ENCODE assay signal across 24 mouse cellular contexts in the genomic region with DNA sequence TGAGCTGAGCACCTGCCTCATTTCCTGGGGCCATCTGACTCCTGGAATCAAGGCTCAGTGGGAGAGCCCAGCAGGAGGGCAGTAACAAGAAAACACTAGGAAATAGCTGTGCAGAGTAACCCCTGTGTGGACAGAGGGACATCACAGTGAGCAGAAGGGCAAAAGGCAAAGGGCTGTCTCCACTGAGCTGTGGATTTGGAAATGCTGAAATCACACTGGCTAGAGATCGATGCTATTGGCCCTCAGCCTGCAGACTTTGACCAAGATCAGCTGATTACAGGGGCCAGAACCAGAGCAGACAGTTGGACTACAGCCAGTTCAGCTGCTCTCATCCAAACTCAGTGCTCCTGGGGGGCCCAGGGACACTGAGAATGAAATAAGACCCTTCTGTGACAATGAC. TPM values are rescaled to one million over a fixed set of nuclear protein-coding genes. Genes with fewer than 3 reads are reported as not detected.
DNase-seq lines count a peak whose midpoint lies in the region; ATAC-seq and TF ChIP-seq lines count a peak whose summit lies in the region.
"Had no signal": no experiment of that assay in that cellular context is flagged by ENCODE, and none has a peak within 500 bp of the region (broad histone marks: within the 10 kb centered on the region; RNA-seq: fewer than 3 reads in every experiment).

No protein-coding gene starts in this region.

- no peaks in the 10 kb centered on the region for H3K4me1 ChIP-seq in kidney, embryonic 16.5 days (ENCODE audit: insufficient read depth, low read length)
- no peaks in the 10 kb centered on the region for H3K4me1 ChIP-seq in liver, embryonic 12.5 days
- H3K4me1 ChIP-seq in stomach, embryonic 16.5 days (ENCODE audit: control insufficient read depth, insufficient read depth, low read length), result no peaks in the 10 kb centered on the region
- H3K4me1 ChIP-seq in midbrain, postnatal 0 days (ENCODE audit: insufficient read depth, low read length), result no peaks in the 10 kb centered on the region
- H3K4me1 ChIP-seq: embryonic facial prominence, embryonic 12.5 days; hindbrain, embryonic 15.5 days; limb, embryonic 10.5 days had no signal

- H3K9me3 ChIP-seq in kidney, embryonic 16.5 days (ENCODE audit: low read length), result no peaks in the 10 kb centered on the region
- H3K9me3 ChIP-seq in liver, embryonic 12.5 days (replicated peaks), result no peaks in the 10 kb centered on the region
- H3K9me3 ChIP-seq in stomach, embryonic 16.5 days (replicated peaks; ENCODE audit: control insufficient read depth, low read length), result no peaks in the 10 kb centered on the region
- H3K9me3 ChIP-seq in midbrain, postnatal 0 days (ENCODE audit: low read length), result no peaks in the 10 kb centered on the region
- H3K9me3 ChIP-seq: embryonic facial prominence, embryonic 12.5 days; hindbrain, embryonic 15.5 days; limb, embryonic 10.5 days had no signal

- H3K4me3 ChIP-seq in kidney, embryonic 16.5 days (ENCODE audit: low read length), result no peak overlapping the region
- no peak overlapping the region for H3K4me3 ChIP-seq in liver, embryonic 12.5 days
- no peak overlapping the region for H3K4me3 ChIP-seq in stomach, embryonic 16.5 days (replicated peaks; ENCODE audit: low read length)
- no peak overlapping the region for H3K4me3 ChIP-seq in midbrain, postnatal 0 days (ENCODE audit: low read depth, low read length)
- H3K4me3 ChIP-seq: embryonic facial prominence, embryonic 12.5 days; hindbrain, embryonic 15.5 days; limb, embryonic 10.5 days had no signal

- H3K36me3 ChIP-seq in kidney, embryonic 16.5 days (ENCODE audit: insufficient read depth, low read length), result peaks cover 2% of the 10 kb centered on the region; the same call in 1 of the 2 replicates
- peaks cover 12% of the 10 kb centered on the region; the same call in 1 of the 2 replicates for H3K36me3 ChIP-seq in liver, embryonic 12.5 days
- peaks cover 4% of the 10 kb centered on the region; the same call in 1 of the 2 replicates for H3K36me3 ChIP-seq in stomach, embryonic 16.5 days (ENCODE audit: control insufficient read depth, insufficient read depth, low read length)
- peaks cover 6% of the 10 kb centered on the region; the same call in 1 of the 2 replicates for H3K36me3 ChIP-seq in midbrain, postnatal 0 days (ENCODE audit: insufficient read depth, low read length)

- no peak overlapping the region for H3K9ac ChIP-seq in kidney, embryonic 16.5 days (replicated peaks; ENCODE audit: low read length)
- H3K9ac ChIP-seq in liver, embryonic 12.5 days, result no peak overlapping the region
- H3K9ac ChIP-seq in stomach, embryonic 16.5 days (ENCODE audit: low read length), result no peak overlapping the region
- no peak overlapping the region for H3K9ac ChIP-seq in midbrain, postnatal 0 days (replicated peaks; ENCODE audit: low read length, poor library complexity, severe bottlenecking)
- H3K9ac ChIP-seq: embryonic facial prominence, embryonic 12.5 days; hindbrain, embryonic 15.5 days; lung, embryonic 14.5 days had no signal

- no peak overlapping the region for H3K27ac ChIP-seq in kidney, embryonic 16.5 days (ENCODE audit: low read length)
- H3K27ac ChIP-seq in liver, embryonic 12.5 days, result 0 out of 2 replicates have a peak overlapping the region, but pooled peaks have one; percentile 23
- H3K27ac ChIP-seq in stomach, embryonic 16.5 days (ENCODE audit: low read length), result no peak overlapping the region
- no peak overlapping the region for H3K27ac ChIP-seq in midbrain, postnatal 0 days (ENCODE audit: low read depth, low read length)
- H3K27ac ChIP-seq: embryonic facial prominence, embryonic 12.5 days; hindbrain, embryonic 15.5 days; kidney, postnatal 0 days; limb, embryonic 10.5 days had no signal

- DNase-seq in kidney, adult 8-10 months, result peak; percentile 82 to 87
- DNase-seq in kidney, postnatal 10 days, result peak; percentile 39
- DNase-seq in midbrain, postnatal 0 days (ENCODE audit: low spot score), result no peak
- DNase-seq in left cerebral cortex, adult 18-20 months (ENCODE audit: low spot score in 2 of 2), result no peak
- DNase-seq in urinary bladder, adult 2 months (ENCODE audit: low spot score), result no peak
- DNase-seq: adrenal gland, adult 2 months; cerebellum, adult 9-11 months; heart, postnatal 36 days; layer of hippocampus, adult 9-11 months; lung, embryonic 14.5 days; lung, postnatal 36 days; right cerebral cortex, postnatal 25 days; thymus, postnatal 36 days had no signal

- no peaks in the 10 kb centered on the region for H3K27me3 ChIP-seq in kidney, embryonic 16.5 days (ENCODE audit: insufficient read depth, low read length)
- H3K27me3 ChIP-seq in liver, embryonic 12.5 days (replicated peaks), result no peaks in the 10 kb centered on the region
- H3K27me3 ChIP-seq in stomach, embryonic 16.5 days (ENCODE audit: control insufficient read depth, insufficient read depth, low read length), result no peaks in the 10 kb centered on the region
- no peaks in the 10 kb centered on the region for H3K27me3 ChIP-seq in midbrain, postnatal 0 days (ENCODE audit: insufficient read depth, low read length)
- H3K27me3 ChIP-seq: embryonic facial prominence, embryonic 12.5 days; hindbrain, embryonic 15.5 days had no signal

- 89% methylated on average over 1 of the region's 1 CpGs for WGBS in kidney, embryonic 16.5 days
- 76% methylated on average over 1 of the region's 1 CpGs for WGBS in liver, embryonic 12.5 days (ENCODE audit: insufficient replicate concordance)
- 70% methylated on average over 1 of the region's 1 CpGs for WGBS in stomach, embryonic 16.5 days
- WGBS in midbrain, postnatal 0 days, result 75% methylated on average over 1 of the region's 1 CpGs

- no peak overlapping the region for H3K4me2 ChIP-seq in kidney, embryonic 16.5 days (replicated peaks; ENCODE audit: low read depth, low read length)
- no peak overlapping the region for H3K4me2 ChIP-seq in liver, embryonic 12.5 days
- no peak overlapping the region for H3K4me2 ChIP-seq in stomach, embryonic 16.5 days (ENCODE audit: low read depth, low read length)
- no peak overlapping the region for H3K4me2 ChIP-seq in midbrain, postnatal 0 days (ENCODE audit: low read depth, low read length, poor library complexity, severe bottlenecking)
- H3K4me2 ChIP-seq: embryonic facial prominence, embryonic 12.5 days; hindbrain, embryonic 15.5 days; lung, embryonic 14.5 days had no signal

- TF ChIP-seq CTCF in midbrain, postnatal 0 days (IDR thresholded peaks at IDR 0.05), result no peak

- ATAC-seq in kidney, embryonic 16.5 days (ENCODE audit: low FRiP score, low TSS enrichment), result no peak
- ATAC-seq in liver, embryonic 12.5 days, result peak; percentile 78
- ATAC-seq in stomach, embryonic 16.5 days (ENCODE audit: insufficient read depth, low FRiP score), result 0 out of 2 replicates have a peak, but pooled peaks have one; percentile 13
- ATAC-seq in midbrain, postnatal 0 days (ENCODE audit: low FRiP score), result no peak
- ATAC-seq: midbrain, embryonic 16.5 days had no signal

RNA-seq across cellular contexts. Expression of a gene that starts 21.4 kb away (rescaled TPM):
- polyA plus RNA-seq in kidney, embryonic 16.5 days (2015; fragmentation: Nextera tagmentation; extraction: Ambion mirVana), result 2.2 and 2.7 TPM in 2 replicates
- 0.43 and 0.97 TPM in 2 replicates for polyA plus RNA-seq in liver, embryonic 12.5 days (2016; fragmentation: Nextera tagmentation; extraction: Ambion mirVana)
- 2.7 and 4.1 TPM in 2 replicates for polyA plus RNA-seq in stomach, embryonic 16.5 days (2015; fragmentation: Nextera tagmentation; extraction: Ambion mirVana)
- total RNA-seq in midbrain, postnatal 0 days (2014; rRNA removed), result 0.60 and 0.61 TPM in 2 replicates
- 0.42 and 0.86 TPM in 2 replicates for polyA plus RNA-seq in midbrain, postnatal 0 days (2015; fragmentation: Nextera tagmentation; extraction: Ambion mirVana)
- under 1 TPM; 0.23 to 0.44 TPM for total RNA-seq in left cerebral cortex, adult 18-20 months (2021)
- polyA plus RNA-seq in urinary bladder, adult 2 months (2012; rRNA removed), result 6.3 and 6.7 TPM in 2 replicates
- total RNA-seq: gastrocnemius, adult 8-10 months; granulocyte monocyte progenitor cell, adult 5-6 weeks; neutrophil, adult 5-6 weeks had no signal

RNA-seq across cellular contexts. Expression of a gene that starts 30.9 kb away (rescaled TPM):
- polyA plus RNA-seq in kidney, embryonic 16.5 days (2015; fragmentation: Nextera tagmentation; extraction: Ambion mirVana), result 36.0 TPM in 2 replicates
- 33.4 and 35.0 TPM in 2 replicates for polyA plus RNA-seq in liver, embryonic 12.5 days (2016; fragmentation: Nextera tagmentation; extraction: Ambion mirVana)
- polyA plus RNA-seq in stomach, embryonic 16.5 days (2015; fragmentation: Nextera tagmentation; extraction: Ambion mirVana), result 31.2 and 32.4 TPM in 2 replicates
- total RNA-seq in midbrain, postnatal 0 days (2014; rRNA removed), result 24.5 and 26.7 TPM in 2 replicates
- 19.0 and 19.3 TPM in 2 replicates for polyA plus RNA-seq in midbrain, postnatal 0 days (2015; fragmentation: Nextera tagmentation; extraction: Ambion mirVana)
- 10 to 100 TPM; 17.1 to 18.5 TPM for total RNA-seq in left cerebral cortex, adult 18-20 months (2021)
- polyA plus RNA-seq in urinary bladder, adult 2 months (2012; rRNA removed), result 34.7 and 34.8 TPM in 2 replicates

RNA-seq across cellular contexts. Expression of a gene that starts 54.1 kb away (rescaled TPM):
- 11.5 and 11.8 TPM in 2 replicates for polyA plus RNA-seq in kidney, embryonic 16.5 days (2015; fragmentation: Nextera tagmentation; extraction: Ambion mirVana)
- 2.9 and 3.1 TPM in 2 replicates for polyA plus RNA-seq in liver, embryonic 12.5 days (2016; fragmentation: Nextera tagmentation; extraction: Ambion mirVana)
- polyA plus RNA-seq in stomach, embryonic 16.5 days (2015; fragmentation: Nextera tagmentation; extraction: Ambion mirVana), result 6.2 and 6.3 TPM in 2 replicates
- total RNA-seq in midbrain, postnatal 0 days (2014; rRNA removed), result 11.1 and 11.5 TPM in 2 replicates
- 8.2 and 9.0 TPM in 2 replicates for polyA plus RNA-seq in midbrain, postnatal 0 days (2015; fragmentation: Nextera tagmentation; extraction: Ambion mirVana)
- total RNA-seq in left cerebral cortex, adult 18-20 months (2021), result 1 to 10 TPM; 6.9 to 8.1 TPM
- 7.8 and 8.4 TPM in 2 replicates for polyA plus RNA-seq in urinary bladder, adult 2 months (2012; rRNA removed)

Comparison
In these comparisons a context has a peak if more than half of its experiments do, and no peak if none do; other contexts are left out.
1. DNase-seq: peak in kidney, adult 8-10 months (2 of 2) and kidney, postnatal 10 days (single experiment); none in midbrain, postnatal 0 days (single experiment), left cerebral cortex, adult 18-20 months (0 of 2) and urinary bladder, adult 2 months (single experiment).
2. ATAC-seq: peak in liver, embryonic 12.5 days (single experiment) and stomach, embryonic 16.5 days (single experiment); none in kidney, embryonic 16.5 days (single experiment) and midbrain, postnatal 0 days (single experiment).